Mouse (Mus musculus): ENCODE measurements around the gene Ypel1.

GRCm38 (mm10) chr16:17131191-17132088 is 61.9 kb downstream of the Ypel1 start:
- TF ChIP-seq CTCF (IDR thresholded peaks at IDR 0.05; ENCODE audit: extremely low read depth, insufficient read depth, insufficient read length, insufficient replicate concordance) (no peak), POLR2A (IDR thresholded peaks at IDR 0.05; ENCODE audit: low read depth, low read length) (no peak)

Data from spleen, adult 2 months (tissue).